Mouse (Mus musculus) liver, embryonic 14.5 days (tissue): ENCODE measurements around the gene Galnt17. TPM values are rescaled to one million over a fixed set of nuclear protein-coding genes. Genes with fewer than 3 reads are reported as not detected.

ENCODE experiments used
- ATAC-seq: fragments of 200-750 bp; cut with Nextera tagmentation; 2 replicates; pipeline ENCODE4 v1.8.0; 2017; ENCODE audit warnings: moderate number of reproducible peaks, mild to moderate bottlenecking, moderate library complexity; ENCODE audit not compliant: insufficient read depth
- DNase-seq, 3 experiments: peaks; one replicate each; pipeline ENCODE4 v3.0.0-alpha.2; 2012 to 2013; ENCODE audit warnings: low read depth in 3 of 3, low spot score in 3 of 3
- H3K27ac ChIP-seq: fragments of 300-500 bp; sonication (generic); 2 replicates; pipeline ENCODE4 v1.5.1; 2014; ENCODE audit warnings: moderate library complexity, mild to moderate bottlenecking, control low read depth, inconsistent platforms
- H3K27me3 ChIP-seq: fragments of 300-500 bp; sonication (generic); 2 replicates; pipeline ENCODE4 v1.6.1; 2014; ENCODE audit warnings: mild to moderate bottlenecking, low read length, moderate library complexity; ENCODE audit not compliant: control insufficient read depth, insufficient read depth
- H3K36me3 ChIP-seq: fragments of 300-500 bp; sonication (generic); replicated peaks from 2 replicates; pipeline ENCODE4 v1.6.1; 2014; ENCODE audit warnings: low read depth; ENCODE audit not compliant: control insufficient read depth, insufficient read depth
- H3K4me1 ChIP-seq, 2 experiments: fragments of 200-500 bp in 1 of 2; fragments of 300-500 bp in 1 of 2; sonication (generic) in 1 of 2; replicated peaks; 2 replicates each; pipeline ENCODE4 v1.6.1; 2012 to 2014; ENCODE audit warnings: antibody characterized with exemption in 1 of 2, inconsistent platforms in 1 of 2, low read length in 1 of 2; ENCODE audit not compliant: control insufficient read depth in 2 of 2, insufficient read depth in 2 of 2
- H3K4me2 ChIP-seq: fragments of 300-500 bp; sonication (generic); 2 replicates; pipeline ENCODE4 v1.6.1; 2014; ENCODE audit warnings: low read depth, mild to moderate bottlenecking, control low read depth, moderate library complexity
- H3K4me3 ChIP-seq, 2 experiments: fragments of 200-500 bp in 1 of 2; fragments of 300-500 bp in 1 of 2; sonication (generic) in 1 of 2; 2 replicates each; pipeline ENCODE4 v1.5.1; 2012 to 2014; ENCODE audit warnings: low read depth in 2 of 2, low read length in 2 of 2, mild to moderate bottlenecking in 2 of 2, control low read depth in 1 of 2, inconsistent platforms in 1 of 2, moderate library complexity in 1 of 2; ENCODE audit not compliant: insufficient read depth in 1 of 2
- H3K9ac ChIP-seq: fragments of 300-500 bp; sonication (generic); replicated peaks from 2 replicates; pipeline ENCODE4 v1.6.1; 2014; ENCODE audit warnings: mild to moderate bottlenecking, control low read depth, moderate library complexity
- H3K9me3 ChIP-seq: fragments of 300-500 bp; sonication (generic); 2 replicates; pipeline ENCODE4 v1.6.1; 2016; ENCODE audit warnings: low read length, mixed read lengths; ENCODE audit not compliant: control insufficient read depth
- CTCF ChIP-seq: IDR thresholded peaks from 2 replicates; pipeline ENCODE4 v1.5.1; 2016; ENCODE audit warnings: antibody characterized with exemption, low read depth, control low read depth
- EP300 ChIP-seq: IDR thresholded peaks from 2 replicates; pipeline ENCODE4 v1.6.1; 2016; ENCODE audit warnings: antibody characterized with exemption, low read depth
- WGBS: fragments of 180-500 bp; shearing (Covaris S2); extraction: QIAGEN DNeasy Blood & Tissue Kit; methylation state at CpG from one replicate; pipeline ENCODE4 v1.1.7; 2014; ENCODE audit not compliant: insufficient replicate concordance; 5-methylcytosine and 5-hydroxymethylcytosine counted together
- polyA plus RNA-seq, 2 experiments: library from polyadenylated mRNA; depleted of rRNA in 1 of 2; stranded (reverse) in 1 of 2; unstranded in 1 of 2; fragments of >200 nt; fragmentation: Nextera tagmentation in 1 of 2; extraction: Ambion mirVana in 1 of 2; gene quantifications; 2 replicates each; pipeline versions ENCODE4 v1.2.1 to v1.2.3; 2012 to 2014

Galnt17 gene
- polyA plus RNA-seq, 2 experiments = 0.02 TPM; not detected in 1

GRCm38 (mm10) chr5:131096824-131097223, 211.5 kb downstream of the Galnt17 start:
- Histone ChIP-seq H3K9ac (no peak overlapping the region), H3K27me3 (no peaks in the 10 kb centered on the region), H3K36me3 (no peaks in the 10 kb centered on the region), H3K4me2 (no peak overlapping the region), H3K4me3 (no peak overlapping the region), H3K4me1 (no peaks in the 10 kb centered on the region), H3K27ac (no peak overlapping the region), H3K9me3 (peaks cover 3% of the 10 kb centered on the region; the same call in 1 of the 2 replicates)
- WGBS = 57% methylated on average over 4 of the region's 4 CpGs
- no peak for DNase-seq
- TF ChIP-seq EP300 (no peak), CTCF (no peak)
- no peak for ATAC-seq

DNA sequence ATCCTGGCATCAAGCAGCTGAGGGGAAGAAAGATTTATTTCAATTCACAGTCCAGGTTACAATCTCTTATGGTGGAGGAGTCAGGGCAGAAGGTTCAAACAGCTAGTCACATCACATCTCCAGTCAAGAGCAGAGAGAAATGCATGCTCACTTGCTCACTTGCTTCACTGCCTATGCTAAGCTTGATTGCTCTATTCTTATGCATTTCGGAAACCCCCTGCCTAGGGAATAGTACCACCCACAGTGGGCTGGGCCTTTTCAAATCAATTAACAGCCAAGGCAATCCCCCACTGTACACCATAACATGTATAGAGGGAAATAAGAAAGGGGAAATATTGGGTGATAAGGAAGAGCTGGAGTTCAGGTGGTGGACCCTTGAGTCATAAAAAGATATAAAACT, 212.7 kb downstream of the Galnt17 start:
- WGBS = 56% methylated on average over 1 of the region's 1 CpGs
- Histone ChIP-seq H3K36me3 (no peaks in the 10 kb centered on the region), H3K9ac (no peak overlapping the region), H3K4me2 (no peak overlapping the region), H3K27ac (no peak overlapping the region), H3K9me3 (peaks cover 3% of the 10 kb centered on the region; the same call in 1 of the 2 replicates), H3K27me3 (no peaks in the 10 kb centered on the region), H3K4me3 (no peak overlapping the region), H3K4me1 (no peaks in the 10 kb centered on the region)
- ATAC-seq (no peak), DNase-seq (no peak)
- no peak for TF ChIP-seq EP300
- no peak for TF ChIP-seq CTCF

GRCm38 (mm10) chr5:131094771-131095170, 213.5 kb downstream of the Galnt17 start:
- 42% methylated on average over 1 of the region's 1 CpGs for WGBS
- H3K4me3 ChIP-seq = no peak overlapping the region
- H3K9ac ChIP-seq = no peak overlapping the region
- H3K4me2 ChIP-seq = no peak overlapping the region
- DNase-seq (no peak), ATAC-seq (no peak)
- H3K9me3 ChIP-seq = peaks cover 3% of the 10 kb centered on the region; the same call in 1 of the 2 replicates
- H3K27me3 ChIP-seq = no peaks in the 10 kb centered on the region
- no peaks in the 10 kb centered on the region for H3K36me3 ChIP-seq
- TF ChIP-seq CTCF (no peak), EP300 (no peak)
- no peak overlapping the region for H3K27ac ChIP-seq
- no peaks in the 10 kb centered on the region for H3K4me1 ChIP-seq

DNA sequence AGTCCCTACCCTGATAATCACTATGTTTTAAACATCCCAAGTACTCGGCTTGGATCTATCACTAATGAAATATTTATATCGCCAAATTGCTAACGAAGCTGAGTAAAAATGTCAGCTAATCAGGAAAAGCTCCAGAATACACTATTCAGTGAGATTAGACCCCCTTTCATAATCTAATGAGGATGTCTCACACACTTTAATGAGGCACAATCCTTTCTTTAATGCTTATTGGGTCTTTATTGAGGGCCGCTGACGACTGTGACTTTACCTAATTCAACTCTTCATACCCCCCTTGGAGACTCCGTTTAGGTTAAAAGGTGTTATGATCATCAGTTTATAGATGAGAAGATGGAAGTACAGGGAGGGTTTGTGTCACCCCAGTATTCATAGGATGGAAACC, 214.2 kb downstream of the Galnt17 start:
- H3K9me3 ChIP-seq = peaks cover 3% of the 10 kb centered on the region; the same call in 1 of the 2 replicates
- H3K9ac ChIP-seq = no peak overlapping the region
- no peak for TF ChIP-seq CTCF
- no peak for TF ChIP-seq EP300
- DNase-seq (no peak), ATAC-seq (no peak)
- 65% methylated on average over 6 of the region's 6 CpGs for WGBS
- no peaks in the 10 kb centered on the region for H3K4me1 ChIP-seq
- no peak overlapping the region for H3K4me3 ChIP-seq
- no peaks in the 10 kb centered on the region for H3K36me3 ChIP-seq
- H3K27ac ChIP-seq = no peak overlapping the region
- H3K4me2 ChIP-seq = no peak overlapping the region
- no peaks in the 10 kb centered on the region for H3K27me3 ChIP-seq

DNA sequence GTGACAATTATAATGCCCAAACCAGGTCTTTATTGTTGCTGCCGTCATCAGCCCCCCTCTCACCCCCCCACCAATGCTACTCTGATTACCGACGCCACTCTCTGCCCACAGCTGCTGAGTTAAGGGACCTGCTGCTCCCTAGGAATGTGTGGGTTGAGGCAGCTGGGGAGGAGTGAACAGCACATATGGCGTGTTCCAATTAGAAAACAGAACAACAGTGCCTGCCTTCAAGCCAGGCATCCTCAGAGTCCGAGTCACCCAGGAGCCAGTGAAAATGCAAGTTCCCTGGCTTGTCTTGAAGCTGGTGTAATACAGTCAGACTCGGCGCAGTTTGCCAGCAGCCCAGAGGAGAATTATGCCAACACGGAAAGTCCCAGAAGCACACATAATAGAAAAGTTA, 218.4 kb downstream of the Galnt17 start:
- no peak for ATAC-seq
- H3K4me1 ChIP-seq = no peaks in the 10 kb centered on the region
- no peak for TF ChIP-seq CTCF
- no peak for TF ChIP-seq EP300
- no peak overlapping the region for H3K9ac ChIP-seq
- H3K36me3 ChIP-seq = no peaks in the 10 kb centered on the region
- 52% methylated on average over 8 of the region's 8 CpGs for WGBS
- no peak for DNase-seq
- no peaks in the 10 kb centered on the region; the same call in 1 of the 2 replicates for H3K9me3 ChIP-seq
- no peak overlapping the region for H3K4me2 ChIP-seq
- no peak overlapping the region for H3K4me3 ChIP-seq
- no peak overlapping the region for H3K27ac ChIP-seq
- no peaks in the 10 kb centered on the region for H3K27me3 ChIP-seq
